Mouse (Mus musculus) sigmoid colon, adult 10 weeks (tissue): ENCODE data around the gene Akr1b7. TPM values are rescaled to one million over a fixed set of nuclear protein-coding genes. Genes with fewer than 3 reads are reported as not detected.

Experiments
- polyA plus RNA-seq: library from polyadenylated mRNA; stranded (reverse); fragments of 350-450 nt; fragmentation: Illumina TruSeq; extraction: RNeasy Lipid Tissue Mini Kit (QIAGEN cat#74804); gene quantifications from one replicate; pipeline ENCODE4 v1.2.3, GENCODE M21; 2014; ENCODE audit warnings: low read depth, low replicate concordance

Gene Akr1b7
- 5.4 TPM for polyA plus RNA-seq

DNA sequence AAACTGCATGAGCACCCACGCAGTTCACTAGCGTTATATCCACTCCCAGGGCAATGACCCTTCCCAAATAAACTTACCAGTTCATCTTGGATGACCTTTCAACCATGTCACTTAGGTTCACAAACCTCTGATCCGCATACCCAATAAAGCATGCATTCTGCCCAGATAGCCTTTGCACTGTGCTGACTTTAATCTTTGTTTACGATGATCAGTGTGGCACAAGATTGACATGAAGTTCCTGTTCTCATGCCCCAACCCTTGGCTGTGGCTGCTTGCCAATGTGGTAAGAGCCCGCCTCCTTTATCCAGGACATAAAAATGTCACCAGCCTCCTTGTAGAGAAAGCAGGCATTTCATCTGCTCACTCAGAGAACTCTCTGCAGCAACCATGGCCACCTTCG lies at the start of gene Akr1b7:
TSS of gene Akr1b7 (plus strand) at position 312 of the 400 bp plus-strand sequence.

DNA sequence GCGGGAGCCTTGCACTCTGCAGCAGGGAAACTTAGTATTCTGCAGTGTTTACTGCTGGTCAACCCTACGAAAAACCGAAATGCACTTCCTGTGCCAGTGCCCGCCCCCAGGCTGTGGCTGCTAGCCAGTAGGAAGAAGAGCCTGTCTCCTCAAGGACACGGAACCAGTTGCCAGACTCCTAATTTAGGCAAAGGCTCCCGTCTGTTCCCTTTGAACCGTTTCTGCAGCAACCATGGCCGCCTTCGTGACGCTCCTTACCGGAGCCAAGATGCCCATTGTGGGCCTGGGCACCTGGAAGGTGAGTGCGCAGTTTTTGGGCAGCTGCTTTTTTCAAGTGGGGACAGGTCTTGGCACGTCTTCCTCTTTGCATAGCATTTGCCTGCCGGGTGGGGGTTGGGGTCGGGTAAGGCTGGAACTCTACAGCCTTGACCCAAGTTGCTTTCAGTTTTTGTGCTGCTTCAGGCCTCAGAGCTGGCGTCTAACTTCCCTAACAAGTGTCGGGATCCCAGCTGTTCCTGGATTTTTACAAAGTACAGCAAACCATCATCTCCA lies 27.9 kb upstream of the Akr1b7 start, which contains the start of gene Akr1b10:
TSS of gene Akr1b10 (plus strand) at position 109 of the 552 bp plus-strand sequence.

Other genes starting within 250 kb of the Akr1b7 start
- gene Slc35b4, start 235.2 kb upstream of the Akr1b7 start, polyA plus RNA-seq: 15.8 TPM
- 85.0 TPM for gene Akr1b3, start 94.9 kb upstream of the Akr1b7 start, polyA plus RNA-seq
- gene Akr1b8, start 58.2 kb upstream of the Akr1b7 start, polyA plus RNA-seq: 14.8 TPM
- 21.3 TPM for gene Akr1b10, start 28.1 kb upstream of the Akr1b7 start, polyA plus RNA-seq
- gene Bpgm, start 63.9 kb downstream of the Akr1b7 start, polyA plus RNA-seq: 31.5 TPM
- gene Cald1, start 186.2 kb downstream of the Akr1b7 start, polyA plus RNA-seq: 658 TPM